ENCODE assay signal across 15 mouse cellular contexts in the genomic region with DNA sequence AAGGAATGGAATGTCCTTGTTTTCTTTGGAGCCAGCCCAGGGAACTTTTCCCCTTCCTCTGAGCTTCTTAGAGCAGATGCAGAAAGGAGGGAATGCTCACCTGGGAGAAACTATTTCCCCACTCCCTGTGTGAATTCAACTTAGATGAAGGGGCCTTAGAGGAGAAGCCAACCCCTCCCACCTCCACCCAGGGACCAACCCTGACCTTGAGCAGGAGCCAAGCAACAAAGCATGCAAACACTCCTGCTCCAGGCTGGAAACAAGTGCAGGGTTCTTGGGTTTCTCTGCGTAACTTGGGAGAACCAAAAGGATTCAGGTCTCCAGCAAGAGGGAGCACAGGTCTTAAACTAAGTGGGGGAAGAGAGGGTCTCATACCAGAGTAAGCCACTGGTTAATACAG.
DNase-seq lines count a peak whose midpoint lies in the region; ATAC-seq lines count a peak whose summit lies in the region.
"Had no signal": no experiment of that assay in that cellular context is flagged by ENCODE, and none has a peak within 500 bp of the region (broad histone marks: within the 10 kb centered on the region; RNA-seq: fewer than 3 reads in every experiment).

No protein-coding gene starts in this region.

- DNase-seq in adrenal gland, postnatal 14 days = peak; percentile 13
- DNase-seq in adrenal gland, adult 18-20 months (ENCODE audit: low spot score in 2 of 2) = no peak
- DNase-seq in ovary, adult 18-20 months (ENCODE audit: low spot score) = peak; percentile 10
- DNase-seq in ovary, postnatal 10 days (ENCODE audit: low spot score) = no peak
- DNase-seq in R1 (ENCODE audit: low read depth, low spot score) = peak; percentile 48
- DNase-seq: cerebellum, adult 11-12 months; cerebellum, adult 9-10 months; cerebellum, postnatal 25 days; gastrocnemius, postnatal 10 days; heart, adult 2 months; heart, postnatal 14 days had no signal

- ATAC-seq in megakaryocyte progenitor cell, adult 5-6 weeks (replicated peaks; ENCODE audit: poor library complexity) = no peak
- ATAC-seq: activated CD4-positive, CD25-positive, alpha-beta regulatory T cell, adult 4 months; forebrain, embryonic 15.5 days; intestine, embryonic 15.5 days had no signal

Comparison
In these comparisons a context has a peak if more than half of its experiments do, and no peak if none do; other contexts are left out.
1. DNase-seq: peak in adrenal gland, postnatal 14 days (single experiment), ovary, adult 18-20 months (single experiment) and R1 (single experiment); none in adrenal gland, adult 18-20 months (0 of 2) and ovary, postnatal 10 days (single experiment).